Comparison of ENCODE assay signal across 34 mouse cellular contexts in genomic region chr12:109077036-109077435, GRCm38 (mm10).
"Had no signal": no experiment of that assay in that cellular context is flagged by ENCODE, and none has a peak within 500 bp of the region (broad histone marks: within the 10 kb centered on the region; RNA-seq: fewer than 3 reads in every experiment).

No protein-coding gene starts in this region.

- DNase-seq: heart, postnatal 10 days; heart, postnatal 14 days; heart, postnatal 36 days; heart, postnatal 4 days; kidney, adult 11 months; kidney, adult 18-20 months; kidney, adult 2 months; kidney, adult 8-10 months; kidney, adult 9 months; kidney, postnatal 10 days; kidney, postnatal 14 days; kidney, postnatal 25 days; kidney, postnatal 36 days; kidney, postnatal 4 days; layer of hippocampus, adult 9-11 months; layer of hippocampus, postnatal 36 days had no signal

- H3K36me3 ChIP-seq: heart, embryonic 12.5 days; heart, embryonic 13.5 days; heart, embryonic 15.5 days; hindbrain, embryonic 10.5 days; hindbrain, embryonic 12.5 days; hindbrain, embryonic 13.5 days; hindbrain, embryonic 15.5 days; intestine, embryonic 15.5 days; kidney, embryonic 15.5 days had no signal

- H3K4me2 ChIP-seq: heart, embryonic 12.5 days; heart, embryonic 13.5 days; heart, embryonic 15.5 days; hindbrain, embryonic 12.5 days; hindbrain, embryonic 13.5 days; hindbrain, embryonic 14.5 days; hindbrain, embryonic 15.5 days; intestine, embryonic 15.5 days; kidney, embryonic 15.5 days had no signal

- H3K9me3 ChIP-seq: heart, embryonic 12.5 days; heart, embryonic 13.5 days; heart, embryonic 15.5 days; hindbrain, embryonic 10.5 days; hindbrain, embryonic 12.5 days; hindbrain, embryonic 13.5 days; hindbrain, embryonic 15.5 days; intestine, embryonic 15.5 days; kidney, embryonic 15.5 days had no signal

- H3K27ac ChIP-seq: heart, embryonic 13.5 days; heart, embryonic 15.5 days; hindbrain, embryonic 10.5 days; hindbrain, embryonic 12.5 days; hindbrain, embryonic 13.5 days; hindbrain, embryonic 14.5 days; hindbrain, embryonic 15.5 days; hindbrain, postnatal 0 days; intestine, embryonic 15.5 days; kidney, embryonic 15.5 days; kidney, postnatal 0 days; layer of hippocampus, adult 2 months; left cerebral cortex, adult 2 months had no signal

- H3K27me3 ChIP-seq: heart, embryonic 15.5 days; hindbrain, embryonic 12.5 days; hindbrain, embryonic 15.5 days; intestine, embryonic 15.5 days had no signal

- H3K9ac ChIP-seq: heart, embryonic 12.5 days; heart, embryonic 13.5 days; heart, embryonic 15.5 days; hindbrain, embryonic 12.5 days; hindbrain, embryonic 13.5 days; hindbrain, embryonic 14.5 days; hindbrain, embryonic 15.5 days; intestine, embryonic 15.5 days; kidney, embryonic 15.5 days had no signal

- ATAC-seq: hindbrain, embryonic 16.5 days; hindbrain, postnatal 0 days; inflammation-experienced regulatory T-cells, adult 6 months; intestine, embryonic 15.5 days; intestine, embryonic 16.5 days; intestine, postnatal 0 days had no signal

- H3K4me1 ChIP-seq: heart, embryonic 12.5 days; heart, embryonic 13.5 days; heart, embryonic 15.5 days; hindbrain, embryonic 10.5 days; hindbrain, embryonic 12.5 days; hindbrain, embryonic 13.5 days; hindbrain, embryonic 15.5 days; intestine, embryonic 15.5 days; kidney, embryonic 15.5 days had no signal

- H3K4me3 ChIP-seq: heart, embryonic 12.5 days; heart, embryonic 13.5 days; heart, embryonic 15.5 days; hindbrain, embryonic 10.5 days; hindbrain, embryonic 12.5 days; hindbrain, embryonic 13.5 days; hindbrain, embryonic 15.5 days; intestine, embryonic 15.5 days; kidney, embryonic 15.5 days; layer of hippocampus, adult 2 months; left cerebral cortex, adult 2 months had no signal
